ENCODE assay signal across 17 mouse cellular contexts in genomic region chr16:78260070-78260879, GRCm38 (mm10). TPM values are rescaled to one million over a fixed set of nuclear protein-coding genes. Genes with fewer than 3 reads are reported as not detected.
"Had no signal": no experiment of that assay in that cellular context is flagged by ENCODE, and none has a peak within 500 bp of the region (broad histone marks: within the 10 kb centered on the region; RNA-seq: fewer than 3 reads in every experiment).

No protein-coding gene starts in this region.

- ATAC-seq: lung, postnatal 0 days; midbrain, embryonic 13.5 days; midbrain, embryonic 16.5 days had no signal

- H3K27me3 ChIP-seq: liver, embryonic 13.5 days; neural tube, embryonic 13.5 days had no signal

- H3K9ac ChIP-seq: liver, embryonic 13.5 days; lung, embryonic 14.5 days; midbrain, embryonic 13.5 days; neural tube, embryonic 13.5 days had no signal

- H3K27ac ChIP-seq: left cerebral cortex, adult 2 months; liver, embryonic 13.5 days; macrophage; midbrain, embryonic 13.5 days; neural tube, embryonic 13.5 days had no signal

- H3K4me3 ChIP-seq: left cerebral cortex, adult 2 months; liver, embryonic 13.5 days; midbrain, embryonic 13.5 days; myocyte; neural tube, embryonic 13.5 days had no signal

- H3K9me3 ChIP-seq: liver, embryonic 13.5 days; midbrain, embryonic 13.5 days; neural tube, embryonic 13.5 days had no signal

- DNase-seq: kidney, adult 18-20 months; kidney, adult 9 months; kidney, postnatal 14 days; kidney, postnatal 4 days; layer of hippocampus, postnatal 36 days; liver, embryonic 13.5 days; lung, embryonic 14.5 days; retina, postnatal 1 day; right cerebral cortex, postnatal 25 days; thymus, postnatal 25 days had no signal

- H3K36me3 ChIP-seq: liver, embryonic 13.5 days; midbrain, embryonic 13.5 days; neural tube, embryonic 13.5 days had no signal

- H3K4me2 ChIP-seq: liver, embryonic 13.5 days; lung, embryonic 14.5 days; midbrain, embryonic 13.5 days; neural tube, embryonic 13.5 days had no signal

RNA-seq across cellular contexts. Expression of gene Cxadr, which starts 41.0 kb away (rescaled TPM):
- polyA plus RNA-seq: macrophage had no signal
